34 mouse cellular contexts compared by ENCODE assay signal in genomic region chr4:24845546-24845945, GRCm38 (mm10). TPM values are rescaled to one million over a fixed set of nuclear protein-coding genes. Genes with fewer than 3 reads are reported as not detected.
DNase-seq lines count a peak whose midpoint lies in the region; ATAC-seq and TF ChIP-seq lines count a peak whose summit lies in the region.
"Had no signal": no experiment of that assay in that cellular context is flagged by ENCODE, and none has a peak within 500 bp of the region (broad histone marks: within the 10 kb centered on the region; RNA-seq: fewer than 3 reads in every experiment).

No protein-coding gene starts in this region.

- DNase-seq in forebrain, embryonic 14.5 days (ENCODE audit: low spot score) = no peak
- no peak for DNase-seq in layer of hippocampus, adult 2 months (ENCODE audit: low spot score in 2 of 2)
- DNase-seq in layer of hippocampus, postnatal 10 days (ENCODE audit: low spot score in 2 of 2) = no peak
- no peak for DNase-seq in kidney, postnatal 14 days
- DNase-seq: adrenal gland, postnatal 10 days; adrenal gland, postnatal 36 days; B cell, adult 2 months; cerebellum, adult 11 months; cerebellum, adult 2 months; cerebellum, adult 9-11 months; cerebellum, postnatal 25 days; embryo, embryonic 11 days; gastrocnemius, adult 2 months; gastrocnemius, postnatal 25 days; heart, adult 18-20 months; heart, postnatal 10 days; heart, postnatal 36 days had no signal

- no peak for TF ChIP-seq CTCF in layer of hippocampus, adult 2 months (conservative IDR thresholded peaks at IDR 0.05)
- no peak for TF ChIP-seq CTCF in cortical plate, adult 2 months (IDR thresholded peaks at IDR 0.05; ENCODE audit: extremely low read depth, insufficient read depth, low read length)

- H3K4me2 ChIP-seq in forebrain, embryonic 16.5 days (ENCODE audit: low read length) = no peak overlapping the region
- H3K4me2 ChIP-seq in forebrain, embryonic 14.5 days (ENCODE audit: low read length) = no peak overlapping the region
- no peak overlapping the region for H3K4me2 ChIP-seq in neural tube, embryonic 14.5 days (ENCODE audit: low read depth, low read length)
- H3K4me2 ChIP-seq in neural tube, embryonic 15.5 days = no peak overlapping the region
- H3K4me2 ChIP-seq: embryonic facial prominence, embryonic 13.5 days; heart, embryonic 12.5 days; heart, embryonic 15.5 days; hindbrain, embryonic 13.5 days; intestine, embryonic 15.5 days had no signal

- H3K36me3 ChIP-seq in forebrain, embryonic 16.5 days (ENCODE audit: control insufficient read depth, insufficient read depth) = no peaks in the 10 kb centered on the region
- no peaks in the 10 kb centered on the region for H3K36me3 ChIP-seq in forebrain, embryonic 14.5 days (ENCODE audit: control insufficient read depth, insufficient read depth, low read length)
- H3K36me3 ChIP-seq in neural tube, embryonic 14.5 days (ENCODE audit: control insufficient read depth, insufficient read depth, low read length) = no peaks in the 10 kb centered on the region
- H3K36me3 ChIP-seq in neural tube, embryonic 15.5 days = no peaks in the 10 kb centered on the region
- H3K36me3 ChIP-seq: embryonic facial prominence, embryonic 10.5 days; embryonic facial prominence, embryonic 13.5 days; G1E; heart, embryonic 12.5 days; heart, embryonic 15.5 days; hindbrain, embryonic 10.5 days; hindbrain, embryonic 13.5 days; intestine, embryonic 15.5 days had no signal

- TF ChIP-seq POLR2A in cortical plate, adult 2 months (IDR thresholded peaks at IDR 0.05; ENCODE audit: extremely low read depth, insufficient read depth, low read length) = no peak

- H3K4me1 ChIP-seq in forebrain, embryonic 16.5 days (replicated peaks; ENCODE audit: control insufficient read depth, insufficient read depth, low read length) = peaks cover 20% of the 10 kb centered on the region
- H3K4me1 ChIP-seq in forebrain, embryonic 14.5 days (ENCODE audit: control insufficient read depth, insufficient read depth, low read length) = peaks cover 12% of the 10 kb centered on the region
- peaks cover 17% of the 10 kb centered on the region for H3K4me1 ChIP-seq in neural tube, embryonic 14.5 days (ENCODE audit: control insufficient read depth, insufficient read depth, low read length)
- H3K4me1 ChIP-seq in neural tube, embryonic 15.5 days = peaks cover 23% of the 10 kb centered on the region
- peaks cover 2% of the 10 kb centered on the region; the same call in 1 of the 2 replicates for H3K4me1 ChIP-seq in cortical plate, adult 2 months (ENCODE audit: control insufficient read depth, insufficient read depth, low read length)
- H3K4me1 ChIP-seq: heart, embryonic 12.5 days; heart, embryonic 15.5 days; intestine, embryonic 15.5 days had no signal

- ATAC-seq in forebrain, embryonic 16.5 days = no peak
- ATAC-seq in forebrain, embryonic 14.5 days = no peak
- no peak for ATAC-seq in neural tube, embryonic 14.5 days (ENCODE audit: low read depth)
- ATAC-seq in neural tube, embryonic 15.5 days (ENCODE audit: low FRiP score) = no peak
- ATAC-seq: hindbrain, embryonic 16.5 days; intestine, embryonic 15.5 days; Patski had no signal

- WGBS in forebrain, embryonic 16.5 days = 80% methylated on average over 5 of the region's 5 CpGs
- WGBS in forebrain, embryonic 14.5 days = 95% methylated on average over 5 of the region's 5 CpGs
- 88% methylated on average over 5 of the region's 5 CpGs for WGBS in neural tube, embryonic 14.5 days
- 82% methylated on average over 5 of the region's 5 CpGs for WGBS in neural tube, embryonic 15.5 days

- no peaks in the 10 kb centered on the region for H3K27me3 ChIP-seq in forebrain, embryonic 16.5 days (replicated peaks; ENCODE audit: control insufficient read depth, insufficient read depth, low read length)
- H3K27me3 ChIP-seq in forebrain, embryonic 14.5 days (replicated peaks; ENCODE audit: control insufficient read depth, insufficient read depth, low read length) = no peaks in the 10 kb centered on the region
- H3K27me3 ChIP-seq in neural tube, embryonic 14.5 days (ENCODE audit: control insufficient read depth, insufficient read depth, low read length) = no peaks in the 10 kb centered on the region
- H3K27me3 ChIP-seq in neural tube, embryonic 15.5 days (replicated peaks) = no peaks in the 10 kb centered on the region
- H3K27me3 ChIP-seq: CH12.LX; embryonic facial prominence, embryonic 13.5 days; heart, embryonic 15.5 days; hindbrain, embryonic 13.5 days; intestine, embryonic 15.5 days; Patski had no signal

- H3K27ac ChIP-seq in forebrain, embryonic 16.5 days (ENCODE audit: low read length) = peak overlapping the region; percentile 65
- no peak overlapping the region for H3K27ac ChIP-seq in forebrain, embryonic 14.5 days (ENCODE audit: low read depth, low read length)
- H3K27ac ChIP-seq in layer of hippocampus, adult 2 months = peak overlapping the region; percentile 46
- 0 out of 2 replicates have a peak overlapping the region, but pooled peaks have one; percentile 12 for H3K27ac ChIP-seq in neural tube, embryonic 14.5 days (ENCODE audit: low read depth, low read length)
- no peak overlapping the region for H3K27ac ChIP-seq in neural tube, embryonic 15.5 days (replicated peaks)
- peak overlapping the region; percentile 70; the same call in 1 of the 2 replicates for H3K27ac ChIP-seq in cortical plate, adult 2 months (ENCODE audit: insufficient read depth, low read length)
- H3K27ac ChIP-seq: embryonic facial prominence, embryonic 10.5 days; embryonic facial prominence, embryonic 13.5 days; gastrocnemius, adult 2 months; heart, embryonic 15.5 days; hindbrain, embryonic 10.5 days; hindbrain, embryonic 13.5 days; intestine, embryonic 15.5 days had no signal

- no peaks in the 10 kb centered on the region for H3K9me3 ChIP-seq in forebrain, embryonic 16.5 days (ENCODE audit: control insufficient read depth, low read length)
- no peaks in the 10 kb centered on the region for H3K9me3 ChIP-seq in forebrain, embryonic 14.5 days (replicated peaks; ENCODE audit: control insufficient read depth, low read length)
- H3K9me3 ChIP-seq in neural tube, embryonic 14.5 days (ENCODE audit: control insufficient read depth, low read length) = no peaks in the 10 kb centered on the region
- H3K9me3 ChIP-seq in neural tube, embryonic 15.5 days (replicated peaks) = no peaks in the 10 kb centered on the region
- H3K9me3 ChIP-seq: embryonic facial prominence, embryonic 10.5 days; embryonic facial prominence, embryonic 13.5 days; G1E; heart, embryonic 12.5 days; heart, embryonic 15.5 days; hindbrain, embryonic 10.5 days; hindbrain, embryonic 13.5 days; intestine, embryonic 15.5 days had no signal

- H3K9ac ChIP-seq in forebrain, embryonic 16.5 days (replicated peaks; ENCODE audit: low read depth, low read length) = no peak overlapping the region
- H3K9ac ChIP-seq in forebrain, embryonic 14.5 days (ENCODE audit: low read length) = no peak overlapping the region
- no peak overlapping the region for H3K9ac ChIP-seq in neural tube, embryonic 14.5 days (replicated peaks; ENCODE audit: low read depth, low read length)
- no peak overlapping the region for H3K9ac ChIP-seq in neural tube, embryonic 15.5 days (replicated peaks)
- H3K9ac ChIP-seq: embryonic facial prominence, embryonic 13.5 days; heart, embryonic 12.5 days; heart, embryonic 15.5 days; hindbrain, embryonic 13.5 days; intestine, embryonic 15.5 days had no signal

- H3K4me3 ChIP-seq in forebrain, embryonic 16.5 days (replicated peaks; ENCODE audit: low read length) = no peak overlapping the region
- H3K4me3 ChIP-seq in forebrain, embryonic 14.5 days (ENCODE audit: low read depth, low read length) = no peak overlapping the region
- H3K4me3 ChIP-seq in layer of hippocampus, adult 2 months = no peak overlapping the region
- no peak overlapping the region for H3K4me3 ChIP-seq in neural tube, embryonic 14.5 days (ENCODE audit: low read depth, low read length)
- no peak overlapping the region for H3K4me3 ChIP-seq in neural tube, embryonic 15.5 days (replicated peaks)
- no peak overlapping the region for H3K4me3 ChIP-seq in cortical plate, adult 2 months (ENCODE audit: insufficient read depth, low read length)
- H3K4me3 ChIP-seq: embryonic facial prominence, embryonic 10.5 days; embryonic facial prominence, embryonic 13.5 days; erythroblast, embryonic 14.5 days; gastrocnemius, adult 2 months; heart, embryonic 12.5 days; heart, embryonic 15.5 days; hindbrain, embryonic 10.5 days; hindbrain, embryonic 13.5 days; intestine, embryonic 15.5 days had no signal

RNA-seq across cellular contexts. Expression of gene Klhl32, which starts 5.4 kb away (rescaled TPM):
- 21.3 and 26.4 TPM in 2 replicates for polyA plus RNA-seq in forebrain, embryonic 16.5 days (2015; fragmentation: Nextera tagmentation; extraction: Ambion mirVana)
- 12.0 and 16.6 TPM in 2 replicates for polyA plus RNA-seq in forebrain, embryonic 14.5 days (2014; fragmentation: Nextera tagmentation; extraction: Ambion mirVana)
- total RNA-seq in layer of hippocampus, adult 2 months (2021) = 10 to 100 TPM; 15.6 to 17.5 TPM
- total RNA-seq in layer of hippocampus, postnatal 10 days (2021) = 10 to 100 TPM; 20.3 to 22.4 TPM
- polyA plus RNA-seq in neural tube, embryonic 14.5 days (2014; fragmentation: Nextera tagmentation; extraction: Ambion mirVana) = 33.9 and 37.4 TPM in 2 replicates
- 33.9 and 36.0 TPM in 2 replicates for polyA plus RNA-seq in neural tube, embryonic 15.5 days (2015; fragmentation: Nextera tagmentation; extraction: Ambion mirVana)
- polyA plus RNA-seq in cortical plate, adult 2 months (2012; rRNA removed) = 6.9 and 8.0 TPM in 2 replicates
- total RNA-seq: common myeloid progenitor, adult 5-6 weeks had no signal

RNA-seq across cellular contexts. Expression of gene Ndufaf4, which starts 52.3 kb away (rescaled TPM):
- polyA plus RNA-seq in forebrain, embryonic 16.5 days (2015; fragmentation: Nextera tagmentation; extraction: Ambion mirVana) = 58.7 and 59.7 TPM in 2 replicates
- polyA plus RNA-seq in forebrain, embryonic 14.5 days (2014; fragmentation: Nextera tagmentation; extraction: Ambion mirVana) = 62.9 and 69.9 TPM in 2 replicates
- total RNA-seq in layer of hippocampus, adult 2 months (2021) = 10 to 100 TPM; 39.5 to 41.3 TPM
- 10 to 100 TPM; 39.4 to 39.9 TPM for total RNA-seq in layer of hippocampus, postnatal 10 days (2021)
- 70.4 and 71.7 TPM in 2 replicates for polyA plus RNA-seq in neural tube, embryonic 14.5 days (2014; fragmentation: Nextera tagmentation; extraction: Ambion mirVana)
- polyA plus RNA-seq in neural tube, embryonic 15.5 days (2015; fragmentation: Nextera tagmentation; extraction: Ambion mirVana) = 65.7 and 69.7 TPM in 2 replicates
- polyA plus RNA-seq in cortical plate, adult 2 months (2012; rRNA removed) = 19.4 and 19.9 TPM in 2 replicates

Comparison
In these comparisons a context has a peak if more than half of its experiments do, and no peak if none do; other contexts are left out.
1. H3K27ac ChIP-seq: peak in forebrain, embryonic 16.5 days (single experiment), layer of hippocampus, adult 2 months (single experiment), neural tube, embryonic 14.5 days (single experiment) and cortical plate, adult 2 months (single experiment); none in forebrain, embryonic 14.5 days (single experiment) and neural tube, embryonic 15.5 days (single experiment).